Mouse (Mus musculus) MEL (cell line): ENCODE data around the gene Ankrd33b. TPM values are rescaled to one million over a fixed set of nuclear protein-coding genes. Genes with fewer than 3 reads are reported as not detected.

ENCODE experiments used
- DNase-seq: peaks from one replicate; pipeline ENCODE4 v3.0.0; 2011; ENCODE audit warnings: low read depth, low spot score
- H3K27ac ChIP-seq: 2 replicates; pipeline ENCODE4 v1.5.1; 2012; ENCODE audit warnings: low read depth, mild to moderate bottlenecking, control low read depth, low read length, moderate library complexity; ENCODE audit not compliant: control insufficient read depth
- H3K27me3 ChIP-seq, 2 experiments: fragments of 150-350 bp in 1 of 2; sonication (generic) in 1 of 2; 2 replicates each; pipeline ENCODE4 v1.6.1; 2012; ENCODE audit warnings: low read length in 2 of 2, mild to moderate bottlenecking in 2 of 2, improper control_type of control experiment in 1 of 2, moderate library complexity in 1 of 2; ENCODE audit not compliant: insufficient read depth in 2 of 2, control insufficient read depth in 1 of 2
- H3K36me3 ChIP-seq, 2 experiments: 2 replicates each; pipeline ENCODE4 v1.6.1; 2012 to 2014; ENCODE audit warnings: low read length in 2 of 2, improper control_type of control experiment in 1 of 2, inconsistent platforms in 1 of 2, mild to moderate bottlenecking in 1 of 2; ENCODE audit not compliant: insufficient read depth in 2 of 2, control insufficient read depth in 1 of 2
- H3K4me1 ChIP-seq, 2 experiments: fragments of 150-350 bp in 1 of 2; sonication (generic) in 1 of 2; 2 replicates each; pipeline ENCODE4 v1.6.1; 2012; ENCODE audit warnings: low read length in 2 of 2, improper control_type of control experiment in 1 of 2, mild to moderate bottlenecking in 1 of 2; ENCODE audit not compliant: insufficient read depth in 2 of 2, control insufficient read depth in 1 of 2
- H3K4me3 ChIP-seq, 2 experiments: fragments of 150-350 bp in 1 of 2; sonication (generic) in 1 of 2; 2 replicates each; pipeline ENCODE4 v1.5.1; 2012; ENCODE audit warnings: low read depth in 2 of 2, low read length in 2 of 2, mild to moderate bottlenecking in 2 of 2, moderate library complexity in 2 of 2, control low read depth in 1 of 2, improper control_type of control experiment in 1 of 2; ENCODE audit not compliant: control insufficient read depth in 1 of 2, insufficient read depth in 1 of 2
- H3K79me2 ChIP-seq: 2 replicates; pipeline ENCODE4 v1.6.1; 2012; ENCODE audit warnings: mild to moderate bottlenecking, low read length, moderate library complexity; ENCODE audit not compliant: control insufficient read depth, poor library complexity, insufficient read depth
- H3K9ac ChIP-seq: 2 replicates; pipeline ENCODE4 v1.6.1; 2012; ENCODE audit warnings: low read depth, mild to moderate bottlenecking, control low read depth, low read length, moderate library complexity; ENCODE audit not compliant: control insufficient read depth, poor library complexity, severe bottlenecking
- H3K9me3 ChIP-seq: fragments of 150-350 bp; sonication (generic); replicated peaks from 2 replicates; pipeline ENCODE4 v1.6.1; 2012; ENCODE audit warnings: mild to moderate bottlenecking, low read length, improper control_type of control experiment, moderate library complexity; ENCODE audit not compliant: insufficient read depth
- CHD1 ChIP-seq: IDR thresholded peaks from 2 replicates; pipeline ENCODE4 v1.6.1; 2012; ENCODE audit warnings: low read depth, mild to moderate bottlenecking, inconsistent platforms, low read length, improper control_type of control experiment
- CTCF ChIP-seq, 3 experiments: IDR thresholded peaks in 2 of 3; conservative IDR thresholded peaks in 1 of 3; 2 replicates each; pipeline ENCODE4 v1.5.1; 2011 to 2012; ENCODE audit warnings: low read length in 3 of 3, low read depth in 2 of 3, mild to moderate bottlenecking in 2 of 3, improper control_type of control experiment in 1 of 3, inconsistent platforms in 1 of 3, mixed read lengths in 1 of 3, moderate library complexity in 1 of 3; ENCODE audit not compliant: control insufficient read depth in 1 of 3, insufficient read depth in 1 of 3, poor library complexity in 1 of 3, severe bottlenecking in 1 of 3
- E2F4 ChIP-seq: IDR thresholded peaks from 2 replicates; pipeline ENCODE4 v1.6.1; 2011; ENCODE audit warnings: low read depth, low read length, improper control_type of control experiment, borderline replicate concordance
- GATA1 ChIP-seq: IDR thresholded peaks from 2 replicates; pipeline ENCODE4 v1.6.1; 2011; ENCODE audit warnings: low read depth, low read length, improper control_type of control experiment
- MAFK ChIP-seq: IDR thresholded peaks from 2 replicates; pipeline ENCODE4 v1.6.1; 2011; ENCODE audit warnings: low read depth, mild to moderate bottlenecking, low read length, improper control_type of control experiment, borderline replicate concordance
- MAX ChIP-seq: IDR thresholded peaks from 2 replicates; pipeline ENCODE4 v1.6.1; 2011; ENCODE audit warnings: low read length, improper control_type of control experiment
- MAZ ChIP-seq: IDR thresholded peaks from 2 replicates; pipeline ENCODE4 v1.6.1; 2012; ENCODE audit warnings: low read depth, mild to moderate bottlenecking, inconsistent platforms, low read length, improper control_type of control experiment
- MYC ChIP-seq: IDR thresholded peaks from 2 replicates; pipeline ENCODE4 v1.6.1; 2011; ENCODE audit warnings: low read depth, mild to moderate bottlenecking, low read length, improper control_type of control experiment, moderate library complexity
- POLR2AphosphoS5 ChIP-seq: IDR thresholded peaks from 2 replicates; pipeline ENCODE4 v1.6.1; 2012; ENCODE audit warnings: low read depth, borderline replicate concordance, mild to moderate bottlenecking, inconsistent platforms, low read length, moderate library complexity, mixed read lengths
- RAD21 ChIP-seq: IDR thresholded peaks from 2 replicates; pipeline ENCODE4 v1.6.1; 2011; ENCODE audit warnings: mild to moderate bottlenecking, low read depth, low read length, improper control_type of control experiment
- SIN3A ChIP-seq: IDR thresholded peaks from 2 replicates; pipeline ENCODE4 v1.6.1; 2012; ENCODE audit warnings: low read length, improper control_type of control experiment, inconsistent platforms
- SMC3 ChIP-seq: IDR thresholded peaks from 2 replicates; pipeline ENCODE4 v1.6.1; 2011; ENCODE audit warnings: low read depth, low read length, improper control_type of control experiment
- TBP ChIP-seq: IDR thresholded peaks from 2 replicates; pipeline ENCODE4 v1.8.0; 2011; ENCODE audit warnings: low read depth, low read length, improper control_type of control experiment
- UBTF ChIP-seq: IDR thresholded peaks from 2 replicates; pipeline ENCODE4 v1.6.1; 2012; ENCODE audit warnings: low read depth, mild to moderate bottlenecking, inconsistent platforms, low read length, improper control_type of control experiment, moderate library complexity, borderline replicate concordance; ENCODE audit not compliant: insufficient read depth
- USF1 ChIP-seq: IDR thresholded peaks from 2 replicates; pipeline ENCODE4 v1.6.1; 2014; ENCODE audit warnings: low read depth, mild to moderate bottlenecking, inconsistent platforms, low read length, improper control_type of control experiment, moderate library complexity
- USF2 ChIP-seq, 2 experiments: IDR thresholded peaks; 2 replicates each; pipeline ENCODE4 v1.6.1; 2011 to 2012; ENCODE audit warnings: improper control_type of control experiment in 2 of 2, low read length in 2 of 2, borderline replicate concordance in 1 of 2, inconsistent platforms in 1 of 2, low read depth in 1 of 2, mild to moderate bottlenecking in 1 of 2; ENCODE audit not compliant: insufficient read depth in 1 of 2
- ZC3H11A ChIP-seq: IDR thresholded peaks from 2 replicates; pipeline ENCODE4 v1.6.1; 2012; ENCODE audit warnings: low read depth, mild to moderate bottlenecking, inconsistent platforms, low read length, improper control_type of control experiment
- ZKSCAN1 ChIP-seq: IDR thresholded peaks from 2 replicates; pipeline ENCODE4 v1.6.1; 2012; ENCODE audit warnings: low read depth, mild to moderate bottlenecking, inconsistent platforms, low read length, improper control_type of control experiment, moderate library complexity
- ZNF384 ChIP-seq: IDR thresholded peaks from 2 replicates; pipeline ENCODE4 v1.6.1; 2012; ENCODE audit warnings: low read depth, mild to moderate bottlenecking, inconsistent platforms, low read length, improper control_type of control experiment
- polyA plus RNA-seq, 2 experiments: library from polyadenylated mRNA; stranded (reverse) in 1 of 2; unstranded in 1 of 2; fragments of >175 nt in 1 of 2; fragments of >200 nt in 1 of 2; gene quantifications; 2 replicates each; pipeline versions ENCODE4 v1.2.1 to v1.2.4; 2012; ENCODE audit warnings: low replicate concordance in 2 of 2, low read depth in 1 of 2; ENCODE audit not compliant: insufficient read length in 2 of 2, insufficient read depth in 1 of 2, missing spikeins in 1 of 2
- total RNA-seq: library from RNA; depleted of rRNA; stranded (reverse); fragments of 300-350 nt; gene quantifications from 2 replicates; pipeline ENCODE4 v1.2.3, GENCODE M21; 2012

Gene Ankrd33b
- total and polyA plus RNA-seq, 3 experiments, result 11.1 to 16.1 TPM; not detected in 1

- no peaks in the 10 kb centered on the region for H3K79me2 ChIP-seq
- TF ChIP-seq USF2 (IDR thresholded peaks at IDR 0.05; ENCODE audit: borderline replicate concordance in 1 of 2, insufficient read depth in 1 of 2, low read depth in 1 of 2, low read length in 2 of 2) (no peak), MAFK (no peak), CTCF (IDR thresholded peaks at IDR 0.05 in 2 of 3, conservative IDR thresholded peaks at IDR 0.05 in 1 of 3; ENCODE audit: control insufficient read depth in 1 of 3, insufficient read depth in 1 of 3, low read depth in 2 of 3, low read length in 3 of 3, poor library complexity in 1 of 3, severe bottlenecking in 1 of 3) (peak; percentile 9 to 35 (median 25); a peak in 3 of 6 replicates), ZKSCAN1 (no peak), SIN3A (no peak), SMC3 (peak; percentile 37), ZC3H11A (0 out of 2 replicates have a peak, but pooled peaks have one; percentile 20), RAD21 (peak; percentile 38)
- TF ChIP-seq, all 39 proteins: peak for 4
- H3K9ac ChIP-seq, result no peak overlapping the region
- H3K9me3 ChIP-seq, result no peaks in the 10 kb centered on the region
- no peaks in the 10 kb centered on the region for H3K27me3 ChIP-seq
- H3K27ac ChIP-seq, result no peak overlapping the region
- DNase-seq, result no peak
- H3K36me3 ChIP-seq, result no peaks in the 10 kb centered on the region
- H3K4me1 ChIP-seq, result no peaks in the 10 kb centered on the region
- no peak overlapping the region for H3K4me3 ChIP-seq
Measured at GRCm38 (mm10) chr15:31397379-31397778, 29.9 kb upstream of the Ankrd33b start.

GRCm38 (mm10) chr15:31396755-31397154 lies 29.2 kb upstream of the Ankrd33b start:
- Histone ChIP-seq H3K27me3 (no peaks in the 10 kb centered on the region), H3K27ac (no peak overlapping the region), H3K9ac (no peak overlapping the region), H3K36me3 (no peaks in the 10 kb centered on the region), H3K4me1 (no peaks in the 10 kb centered on the region), H3K9me3 (no peaks in the 10 kb centered on the region), H3K79me2 (no peaks in the 10 kb centered on the region), H3K4me3 (no peak overlapping the region)
- TF ChIP-seq MYC (no peak), CHD1 (no peak), MAX (no peak), UBTF (no peak), E2F4 (no peak), POLR2AphosphoS5 (no peak), USF1 (no peak)
- TF ChIP-seq, all 39 proteins: peak for 0
- DNase-seq, result no peak

GRCm38 (mm10) chr15:31395986-31396385 lies 28.5 kb upstream of the Ankrd33b start:
- Histone ChIP-seq H3K36me3 (no peaks in the 10 kb centered on the region), H3K4me3 (no peak overlapping the region), H3K9me3 (no peaks in the 10 kb centered on the region), H3K79me2 (no peaks in the 10 kb centered on the region), H3K4me1 (no peaks in the 10 kb centered on the region), H3K9ac (no peak overlapping the region), H3K27ac (no peak overlapping the region), H3K27me3 (no peaks in the 10 kb centered on the region)
- TF ChIP-seq TBP (no peak), ZNF384 (no peak), RAD21 (no peak), CTCF (IDR thresholded peaks at IDR 0.05 in 2 of 3, conservative IDR thresholded peaks at IDR 0.05 in 1 of 3; ENCODE audit: control insufficient read depth in 1 of 3, insufficient read depth in 1 of 3, low read depth in 2 of 3, low read length in 3 of 3, poor library complexity in 1 of 3, severe bottlenecking in 1 of 3) (no peak), MAX (no peak), E2F4 (no peak), GATA1 (no peak), MAZ (no peak)
- no peak for DNase-seq
